Mouse (Mus musculus) heart, adult 2 months (tissue): Measurements from ENCODE around the gene Ppp2ca. TPM values are rescaled to one million over a fixed set of nuclear protein-coding genes. Genes with fewer than 3 reads are reported as not detected.

ENCODE experiments used
- DNase-seq, 2 experiments: peaks; one replicate each; pipeline ENCODE4 v3.0.0; 2021
- H3K27ac ChIP-seq: fragments of 200-600 bp; 2 replicates; pipeline ENCODE4 v1.8.1; 2022
- H3K27me3 ChIP-seq: fragments of 200-500 bp; 2 replicates; pipeline ENCODE4 v1.6.1; 2012; ENCODE audit warnings: mild to moderate bottlenecking, low read length, inconsistent platforms, mixed read lengths; ENCODE audit not compliant: control insufficient read depth, insufficient read depth
- H3K36me3 ChIP-seq: fragments of 200-500 bp; 2 replicates; pipeline ENCODE4 v1.6.1; 2012; ENCODE audit warnings: low read length, inconsistent platforms; ENCODE audit not compliant: control insufficient read depth, insufficient read depth
- H3K4me1 ChIP-seq: fragments of 200-500 bp; 2 replicates; pipeline ENCODE4 v1.6.1; 2011; ENCODE audit warnings: low read length; ENCODE audit not compliant: control insufficient read depth, insufficient read depth
- H3K4me3 ChIP-seq: fragments of 200-600 bp; 2 replicates; pipeline ENCODE4 v1.8.1; 2022
- H3K79me2 ChIP-seq: fragments of 200-500 bp; replicated peaks from 2 replicates; pipeline ENCODE4 v1.6.1; 2012; ENCODE audit warnings: mild to moderate bottlenecking, inconsistent platforms, low read length, moderate library complexity, mixed read lengths; ENCODE audit not compliant: control insufficient read depth, insufficient read depth
- H3K9ac ChIP-seq: fragments of 200-500 bp; 2 replicates; pipeline ENCODE4 v1.6.1; 2012; ENCODE audit warnings: low read depth, mild to moderate bottlenecking, control low read depth, inconsistent platforms, low read length, mixed read lengths
- CTCF ChIP-seq: fragments of 200-600 bp; IDR thresholded peaks from 2 replicates; pipeline ENCODE4 v1.8.1; 2022; ENCODE audit warnings: antibody characterized with exemption, mild to moderate bottlenecking, moderate library complexity
- EP300 ChIP-seq: fragments of 200-500 bp; IDR thresholded peaks from 2 replicates; pipeline ENCODE4 v1.6.1; 2011; ENCODE audit warnings: low read depth, low read length, control low read depth; ENCODE audit not compliant: insufficient read depth
- POLR2A ChIP-seq: fragments of 200-500 bp; IDR thresholded peaks from 2 replicates; pipeline ENCODE4 v1.6.1; 2011; ENCODE audit warnings: mild to moderate bottlenecking, low read depth, low read length, control low read depth; ENCODE audit not compliant: insufficient read depth
- WGBS: fragments of 180-500 bp; shearing (Covaris S2); methylation state at CpG from one replicate; pipeline ENCODE4 v1.1.7; 2018; 5-methylcytosine and 5-hydroxymethylcytosine counted together
- intact Hi-C: fragments of 180-260 bp; cut with DNase I; formaldehyde crosslinking; loops from one replicate; pipeline ENCODE4 v1.15.1; 2025
- polyA plus RNA-seq: library from polyadenylated mRNA; depleted of rRNA; stranded (reverse); fragments of >200 nt; gene quantifications from 2 replicates; pipeline ENCODE4 v1.2.3, GENCODE M21; 2012
- total RNA-seq, 2 experiments: library from RNA; stranded (reverse); gene quantifications; 2 replicates each; pipeline ENCODE4 v1.2.3; 2021

The Ppp2ca gene
- total and polyA plus RNA-seq, 3 experiments: 31.0 to 58.0 (median 52.7) TPM

DNA sequence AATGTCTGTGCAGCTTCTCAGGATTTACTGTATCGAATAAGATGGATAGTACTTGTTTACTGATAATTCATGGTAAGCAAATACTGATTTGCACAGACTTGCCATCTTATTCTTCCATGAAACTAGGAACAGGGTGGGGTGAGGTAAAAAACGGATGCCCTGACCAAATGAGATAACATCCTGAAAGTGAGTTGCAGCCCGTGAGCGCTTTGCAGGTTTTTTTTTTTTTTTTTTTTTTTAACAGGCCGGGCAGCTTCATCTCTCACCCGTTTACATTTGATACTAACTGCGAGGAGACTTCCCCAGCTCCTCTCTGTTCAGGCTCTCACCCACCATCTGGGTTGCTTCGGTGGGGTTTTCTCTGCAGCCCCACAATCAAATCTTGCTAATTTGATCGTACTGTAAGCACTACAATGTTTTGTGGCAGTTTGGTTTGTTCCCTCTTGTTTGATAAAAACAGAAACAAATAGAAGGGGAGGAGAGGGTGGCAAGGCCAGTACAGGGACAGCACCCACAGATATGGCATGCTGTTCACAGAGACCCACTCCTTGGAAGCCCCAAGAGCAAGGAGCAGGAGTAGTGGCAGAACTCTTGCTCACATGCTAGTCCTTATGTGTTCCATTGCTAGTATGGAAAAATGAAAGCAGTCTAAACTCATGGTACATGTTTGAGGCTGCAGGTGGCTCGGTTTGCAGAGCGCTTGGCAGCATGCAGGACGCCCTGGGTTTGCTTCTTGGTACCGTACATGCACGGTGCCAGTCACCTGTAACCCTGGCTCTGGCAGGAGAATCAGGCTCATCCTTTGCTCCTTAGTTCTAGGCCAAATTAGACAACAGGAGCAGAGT lies 23.6 kb upstream of the Ppp2ca start:
- Histone ChIP-seq H3K27ac (no peak overlapping the region), H3K36me3 (no peaks in the 10 kb centered on the region), H3K79me2 (no peaks in the 10 kb centered on the region), H3K27me3 (no peaks in the 10 kb centered on the region), H3K4me1 (peaks cover 5% of the 10 kb centered on the region), H3K4me3 (no peak overlapping the region), H3K9ac (no peak overlapping the region)
- 62% methylated on average over 14 of the region's 14 CpGs for WGBS
- DNase-seq: no peak
- intact Hi-C loops: no loop called here
- TF ChIP-seq POLR2A: no peak
- TF ChIP-seq CTCF: no peak
- TF ChIP-seq EP300: no peak

DNA sequence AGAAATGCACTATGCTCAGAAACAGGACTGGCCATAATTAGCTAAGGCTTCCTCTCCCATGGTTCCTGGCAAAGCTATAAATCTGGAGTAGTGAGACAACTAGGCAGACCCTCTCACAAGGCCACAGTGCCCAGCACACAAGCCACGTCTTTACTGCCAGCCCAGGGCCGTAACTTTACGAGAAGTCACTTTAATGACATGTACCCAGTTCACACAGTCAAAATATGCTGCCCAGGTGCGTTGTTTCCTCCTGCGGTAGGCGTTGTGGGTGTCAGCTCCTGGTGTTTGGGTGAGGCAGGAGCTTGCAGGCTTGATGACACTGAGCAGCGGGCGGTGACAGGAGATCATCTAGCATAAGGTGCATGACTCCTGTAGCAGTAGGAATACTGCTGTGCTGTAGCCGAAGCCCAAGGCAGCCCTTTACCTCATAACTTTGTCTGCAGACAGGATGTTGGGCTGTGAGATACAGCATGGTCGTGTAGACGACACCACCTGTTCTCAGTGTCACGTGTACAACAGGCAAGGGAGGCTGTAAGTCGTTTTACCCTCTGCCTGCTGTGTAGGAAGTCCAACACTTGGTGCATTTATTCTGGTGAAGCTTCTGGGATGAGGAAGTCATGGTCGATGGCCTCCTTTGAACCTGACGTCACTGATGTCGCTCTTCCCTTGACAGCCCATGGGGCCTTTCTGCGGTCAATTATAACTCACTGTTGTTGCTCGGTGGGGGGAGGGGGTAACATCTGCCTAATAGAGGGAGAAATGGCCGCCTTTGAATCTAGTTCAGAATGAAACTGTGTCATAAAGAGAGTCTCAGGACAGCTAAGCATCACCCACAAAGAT lies 22.5 kb upstream of the Ppp2ca start:
- Histone ChIP-seq H3K27ac (no peak overlapping the region), H3K79me2 (no peaks in the 10 kb centered on the region), H3K9ac (no peak overlapping the region), H3K4me1 (peaks cover 5% of the 10 kb centered on the region), H3K36me3 (no peaks in the 10 kb centered on the region), H3K27me3 (no peaks in the 10 kb centered on the region), H3K4me3 (no peak overlapping the region)
- intact Hi-C loops: no loop called here
- TF ChIP-seq EP300: no peak
- no peak for TF ChIP-seq POLR2A
- no peak for TF ChIP-seq CTCF
- WGBS: 70% methylated on average over 19 of the region's 19 CpGs
- DNase-seq: peak in 1 of 2 experiments; percentile 15

DNA sequence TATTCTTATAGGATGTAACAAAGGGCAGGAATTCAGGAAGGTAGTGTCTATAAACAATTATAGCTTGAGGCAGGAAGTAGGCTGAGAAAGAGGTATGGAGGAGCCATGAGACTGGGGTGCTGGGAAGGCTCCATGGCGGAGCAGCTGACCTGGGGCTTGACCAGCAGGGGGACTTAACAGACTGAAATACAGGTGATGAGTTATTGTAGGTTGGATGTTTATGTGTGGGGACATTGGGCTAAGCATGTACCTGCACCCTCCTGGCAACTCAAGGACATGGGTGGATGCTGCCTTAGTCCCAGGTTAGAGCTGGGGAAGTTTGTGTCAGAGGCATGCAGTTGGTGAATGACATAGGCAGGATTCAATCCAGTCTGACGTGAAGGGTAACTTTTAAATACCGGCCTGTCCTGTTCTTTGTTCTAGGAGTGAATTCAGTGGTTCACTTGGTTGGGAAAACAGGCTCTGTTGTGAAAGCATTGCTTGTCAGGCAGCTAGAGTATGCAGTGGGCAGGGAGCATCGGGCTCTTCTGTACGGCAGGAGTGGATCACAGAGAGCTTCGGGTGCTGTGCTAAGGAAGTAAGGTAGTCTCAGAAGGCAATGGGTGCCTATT lies 21.6 kb upstream of the Ppp2ca start:
- DNase-seq: no peak
- Histone ChIP-seq H3K36me3 (no peaks in the 10 kb centered on the region), H3K9ac (no peak overlapping the region), H3K27me3 (no peaks in the 10 kb centered on the region), H3K4me1 (peaks cover 3% of the 10 kb centered on the region), H3K27ac (no peak overlapping the region), H3K79me2 (no peaks in the 10 kb centered on the region), H3K4me3 (no peak overlapping the region)
- no peak for TF ChIP-seq POLR2A
- no peak for TF ChIP-seq EP300
- no peak for TF ChIP-seq CTCF
- 92% methylated on average over 6 of the region's 6 CpGs for WGBS
- intact Hi-C loops: no loop called here

DNA sequence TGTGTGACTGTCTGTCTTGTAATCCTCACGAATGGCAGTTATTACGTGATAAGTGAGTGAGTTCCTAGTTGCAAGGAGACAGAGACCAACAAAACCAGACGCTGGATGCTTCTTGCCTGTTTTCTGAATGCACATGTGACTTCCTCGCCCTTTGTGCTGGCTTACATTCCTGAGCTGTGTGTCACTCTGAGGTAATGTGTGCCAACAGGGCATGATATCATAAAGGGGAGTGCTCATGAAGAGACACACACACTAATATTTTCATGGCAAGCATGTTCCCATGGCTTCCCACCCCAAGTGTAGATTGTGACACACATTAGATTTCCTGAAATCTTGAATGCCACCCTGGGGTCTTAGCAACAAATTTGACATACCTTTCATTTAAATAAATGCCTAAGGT lies 20.5 kb upstream of the Ppp2ca start:
- DNase-seq: peak in 1 of 2 experiments; percentile 40
- WGBS: 16% methylated on average over 4 of the region's 4 CpGs
- H3K27ac ChIP-seq: no peak overlapping the region

DNA sequence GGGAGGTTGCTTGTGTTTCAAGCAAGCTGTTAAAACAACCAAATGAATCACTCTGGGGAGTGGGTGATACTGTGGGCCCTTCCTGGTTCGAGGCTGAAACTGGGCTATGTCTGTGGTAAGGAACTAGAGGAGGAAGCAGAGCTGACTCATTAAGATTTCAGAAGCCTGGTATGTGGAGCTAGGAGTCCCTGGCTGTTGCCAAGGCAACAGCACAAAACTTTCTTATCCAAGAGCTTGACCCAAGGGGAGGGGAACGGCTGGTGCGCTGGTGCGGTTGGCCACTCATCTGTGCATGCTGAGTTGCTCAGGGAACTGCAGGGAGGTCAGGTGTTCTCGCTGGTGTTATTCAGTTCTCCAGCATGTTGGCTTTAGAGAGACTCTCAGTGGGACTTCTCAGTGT lies 18.5 kb upstream of the Ppp2ca start:
- no peaks in the 10 kb centered on the region for H3K27me3 ChIP-seq
- no peak overlapping the region for H3K27ac ChIP-seq
- intact Hi-C loops: no loop called here
- H3K79me2 ChIP-seq: no peaks in the 10 kb centered on the region
- H3K36me3 ChIP-seq: no peaks in the 10 kb centered on the region
- peak in 1 of 2 experiments; percentile 45 for DNase-seq
- 49% methylated on average over 5 of the region's 5 CpGs for WGBS
- H3K4me3 ChIP-seq: no peak overlapping the region
- H3K9ac ChIP-seq: no peak overlapping the region
- TF ChIP-seq EP300: no peak
- no peak for TF ChIP-seq POLR2A
- no peak for TF ChIP-seq CTCF
- H3K4me1 ChIP-seq: peaks cover 3% of the 10 kb centered on the region

More for the DNA sequence above, 20.5 kb upstream of the Ppp2ca start:
- H3K27me3 ChIP-seq: no peaks in the 10 kb centered on the region
- TF ChIP-seq CTCF (no peak), POLR2A (no peak), EP300 (no peak)
- H3K36me3 ChIP-seq: no peaks in the 10 kb centered on the region
- no peak overlapping the region for H3K9ac ChIP-seq
- no peak overlapping the region for H3K4me3 ChIP-seq
- peaks cover 3% of the 10 kb centered on the region for H3K4me1 ChIP-seq
- intact Hi-C loops: no loop called here
- no peaks in the 10 kb centered on the region for H3K79me2 ChIP-seq

DNA sequence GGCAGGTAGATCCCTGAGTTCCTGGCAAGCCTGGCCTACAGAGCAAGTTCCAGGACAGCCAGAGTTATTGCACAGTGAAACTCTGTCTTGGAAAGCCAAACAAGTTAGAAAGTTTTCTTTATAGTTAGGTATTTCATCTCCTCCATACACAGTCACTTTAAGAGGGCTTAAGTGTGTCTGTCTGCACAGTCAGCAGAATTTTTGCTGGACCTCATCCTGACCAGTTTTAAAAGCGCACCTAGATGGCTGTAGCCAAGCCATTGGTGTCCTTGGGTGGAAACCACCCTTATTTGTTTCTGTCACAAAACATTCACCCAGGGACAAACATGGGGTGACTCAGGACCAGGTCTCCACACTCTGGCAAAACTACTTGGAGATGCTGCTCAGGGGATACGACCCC lies 17.8 kb upstream of the Ppp2ca start:
- 91% methylated on average over 2 of the region's 2 CpGs for WGBS
- intact Hi-C loops: no loop called here
- peaks cover 3% of the 10 kb centered on the region for H3K4me1 ChIP-seq
- H3K36me3 ChIP-seq: no peaks in the 10 kb centered on the region
- no peaks in the 10 kb centered on the region for H3K79me2 ChIP-seq
- no peak overlapping the region for H3K9ac ChIP-seq
- no peaks in the 10 kb centered on the region for H3K27me3 ChIP-seq
- no peak overlapping the region for H3K4me3 ChIP-seq
- no peak overlapping the region for H3K27ac ChIP-seq
- TF ChIP-seq EP300 (no peak), POLR2A (no peak), CTCF (no peak)
- no peak for DNase-seq
